Mouse (Mus musculus): ENCODE data around the gene Nsun6.

Gene Nsun6

DNA sequence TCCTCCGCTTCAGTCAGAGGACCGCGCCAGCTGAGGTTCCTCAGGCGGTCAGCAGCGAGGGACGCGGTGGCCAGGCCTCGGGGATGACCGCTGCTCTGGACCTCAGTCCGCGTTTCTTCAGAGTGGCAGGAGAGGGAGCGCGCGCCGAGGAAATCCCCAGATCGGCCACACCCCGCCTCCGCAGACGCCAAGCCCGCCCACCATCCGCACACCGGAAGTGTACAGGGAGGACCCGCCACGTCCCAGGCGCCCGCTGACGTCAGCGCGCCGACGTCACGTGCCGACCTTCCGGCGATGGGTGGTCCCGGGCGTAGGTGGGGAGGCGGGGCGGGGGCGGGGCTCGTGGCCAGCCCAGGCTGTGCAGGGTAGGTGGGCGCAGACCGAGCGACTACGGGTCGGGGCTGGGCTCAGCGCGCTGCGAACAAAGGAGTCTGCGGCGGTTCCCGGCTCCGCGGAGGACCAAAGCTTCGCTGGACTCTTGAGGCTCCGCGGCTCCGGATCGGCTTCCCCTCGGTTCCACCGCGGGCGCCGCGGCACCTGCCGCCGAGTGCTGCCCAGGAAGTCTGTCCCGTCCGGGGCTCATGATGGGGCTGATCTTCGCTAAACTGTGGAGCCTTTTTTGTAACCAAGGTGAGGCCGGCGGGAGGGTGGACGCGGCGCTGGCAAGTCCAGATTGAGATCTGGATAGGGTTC is at the start of gene Nsun6:
Gene Nsun6, minus strand, starts transcription at position 125 of the 693 bp plus-strand sequence.
- DNase-seq (ENCODE audit: low spot score): peak; percentile 92

- DNase-seq (ENCODE audit: low spot score): no peak
Measured at GRCm38 (mm10) chr2:15104386-15104785, 49.5 kb upstream of the Nsun6 start.

DNA sequence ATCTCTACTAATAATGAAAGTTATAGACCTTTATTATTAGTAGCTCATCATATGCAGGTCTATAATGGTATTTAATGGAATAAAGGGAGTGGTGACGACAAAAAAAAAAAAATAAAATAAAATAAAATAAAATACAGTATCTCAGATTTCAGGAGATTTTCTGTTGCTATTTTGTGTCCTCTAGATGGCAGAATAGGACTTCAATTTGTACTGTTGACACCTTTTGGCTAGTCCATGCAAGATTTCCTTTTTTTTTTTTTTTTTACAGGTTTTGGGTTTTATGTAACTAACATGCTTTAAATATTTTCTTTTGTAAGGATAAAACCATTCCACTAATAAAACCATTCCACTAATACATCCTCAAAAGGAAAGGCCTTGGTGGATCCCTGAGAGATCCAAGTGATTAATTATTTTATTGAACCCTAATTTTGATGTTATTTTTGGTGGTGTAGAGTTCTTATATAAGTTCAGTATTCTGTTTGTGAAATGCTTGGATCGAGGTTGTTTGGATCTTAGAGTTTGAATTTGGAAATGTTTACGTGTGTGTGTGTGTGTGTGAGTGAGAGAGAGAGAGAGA is 41.7 kb upstream of the Nsun6 start:
- DNase-seq (ENCODE audit: low spot score): peak; percentile 21

GRCm38 (mm10) chr2:15087308-15087707 is 32.4 kb upstream of the Nsun6 start:
- no peak for DNase-seq (ENCODE audit: low spot score)

GRCm38 (mm10) chr2:15083702-15084101 is 28.8 kb upstream of the Nsun6 start:
- no peak for DNase-seq (ENCODE audit: low spot score)

DNA sequence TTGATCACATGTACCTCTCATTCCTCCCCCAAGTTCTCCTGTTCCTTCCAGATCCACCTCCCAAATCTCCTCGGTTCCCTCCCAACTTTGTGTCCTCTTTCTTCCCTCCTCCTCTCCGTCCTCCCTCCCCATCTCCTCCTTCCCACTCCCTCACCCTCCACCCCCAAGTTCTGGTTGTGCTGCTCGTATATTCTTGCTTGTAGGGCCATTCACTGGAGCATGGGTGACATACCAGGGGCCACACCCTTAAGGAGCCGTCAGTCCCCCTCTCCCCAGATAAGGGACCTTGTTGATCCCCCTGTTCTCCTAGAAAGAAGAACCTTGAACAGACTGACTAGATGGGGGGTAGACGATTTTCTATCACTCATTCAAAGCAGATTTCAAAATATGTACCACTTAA is 12.2 kb upstream of the Nsun6 start:
- no peak for DNase-seq (ENCODE audit: low spot score)

DNA sequence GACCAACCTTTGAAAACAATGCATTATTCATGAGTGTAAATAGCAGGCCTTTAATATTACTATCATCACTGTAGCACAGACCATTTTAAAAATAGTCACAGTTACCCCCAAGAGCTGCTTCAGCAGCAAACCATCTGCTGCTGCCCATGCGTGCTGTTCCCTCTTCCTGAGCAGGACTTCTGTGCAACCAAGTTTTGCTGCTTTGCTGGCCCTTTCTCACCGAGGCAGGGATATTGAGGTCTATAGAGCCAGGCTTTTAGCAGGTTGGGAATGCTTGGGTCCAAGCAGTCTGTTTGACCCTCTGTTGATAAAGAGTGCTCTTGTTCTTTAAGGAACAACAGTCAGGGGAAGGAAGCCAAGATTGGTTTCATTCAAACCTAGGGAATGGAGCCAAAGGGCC is 10.6 kb upstream of the Nsun6 start:
- no peak for DNase-seq (ENCODE audit: low spot score)

DNA sequence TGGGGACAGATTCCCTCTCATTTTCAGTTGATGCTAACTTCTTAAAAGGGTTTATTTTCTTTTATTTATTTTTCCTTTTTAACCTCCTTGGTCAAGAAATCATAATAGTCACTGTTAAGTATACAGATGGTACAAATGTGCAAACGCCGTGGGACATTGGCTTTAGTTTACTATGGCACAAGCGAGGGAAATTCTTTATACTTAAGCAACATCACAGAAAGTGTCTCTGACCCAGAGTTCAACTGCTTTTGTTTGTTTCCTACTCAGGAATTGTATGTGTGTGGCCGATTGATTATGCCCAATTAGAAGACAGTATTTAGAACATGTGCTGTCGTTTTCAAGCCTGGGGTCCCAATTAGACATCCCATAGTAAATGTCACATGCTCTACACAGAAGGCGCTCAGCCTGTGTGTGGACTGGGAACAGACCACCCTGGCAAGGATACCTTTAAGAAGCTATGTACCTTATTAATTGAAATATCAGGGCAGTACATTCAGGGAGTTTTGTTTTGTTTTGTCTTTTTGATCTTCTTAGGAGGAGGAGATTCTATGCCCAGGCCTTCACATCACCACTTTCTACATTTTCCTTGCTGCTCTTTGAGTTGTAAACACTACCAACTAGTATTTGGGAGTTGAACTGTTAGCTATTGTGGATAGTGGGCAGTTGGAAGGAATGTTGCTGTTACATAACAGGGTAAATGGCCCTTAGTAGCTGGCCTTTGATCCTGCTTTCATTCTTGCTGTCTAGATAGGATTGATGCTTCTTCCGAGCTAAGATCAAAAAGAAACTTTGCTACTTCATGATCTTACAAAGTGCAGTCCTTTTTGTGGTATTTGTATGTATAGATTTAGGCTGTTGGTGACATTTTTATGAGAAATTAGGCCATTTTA is 9.8 kb upstream of the Nsun6 start:
- no peak for DNase-seq (ENCODE audit: low spot score)

- no peak for DNase-seq (ENCODE audit: low spot score)
Measured at GRCm38 (mm10) chr2:15063815-15064214, 8.9 kb upstream of the Nsun6 start.

- DNase-seq (ENCODE audit: low spot score): no peak
Measured at GRCm38 (mm10) chr2:15060856-15061255, 6.0 kb upstream of the Nsun6 start.

DNA sequence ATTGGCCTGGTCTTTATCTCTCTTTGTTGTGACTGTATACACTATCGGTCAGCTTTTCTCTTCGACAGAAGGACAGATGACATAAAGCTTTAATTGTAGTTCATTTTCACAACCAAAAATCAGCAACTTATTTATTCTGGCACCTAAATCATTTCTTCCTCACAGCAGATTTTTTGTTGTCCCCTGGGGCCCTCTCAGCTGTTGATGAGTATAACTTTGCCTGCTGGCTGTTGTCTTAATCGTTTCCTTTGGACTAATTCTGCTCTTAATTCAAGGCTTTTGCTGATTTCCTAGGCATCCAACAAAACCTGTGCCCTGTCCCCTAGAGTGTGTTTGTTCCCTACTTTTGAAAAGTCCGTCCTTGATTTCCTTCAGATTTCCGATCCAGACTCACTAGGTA is 3.4 kb upstream of the Nsun6 start:
- no peak for DNase-seq (ENCODE audit: low spot score)

DNA sequence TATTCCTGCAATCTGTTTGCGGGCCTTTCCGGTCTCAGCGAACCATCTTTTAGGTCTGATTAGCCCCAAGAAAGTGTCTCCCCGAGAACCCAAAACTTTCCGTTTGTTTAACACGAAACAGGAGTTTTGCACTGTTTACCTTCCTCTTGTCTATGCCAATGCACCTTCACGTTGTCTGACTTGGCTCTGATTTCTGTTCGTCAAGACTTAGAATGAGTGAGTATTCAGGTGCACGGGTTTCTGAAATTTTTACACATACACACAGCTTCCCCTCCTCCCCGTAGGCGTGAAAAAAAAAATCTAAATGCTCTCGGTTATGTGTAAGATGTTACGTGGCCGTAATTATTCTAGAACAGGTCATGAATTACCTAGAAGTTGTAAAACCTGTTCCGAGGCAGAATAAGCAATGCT is 877 bp upstream of the Nsun6 start:
- peak; percentile 32 for DNase-seq (ENCODE audit: low spot score)

DNA sequence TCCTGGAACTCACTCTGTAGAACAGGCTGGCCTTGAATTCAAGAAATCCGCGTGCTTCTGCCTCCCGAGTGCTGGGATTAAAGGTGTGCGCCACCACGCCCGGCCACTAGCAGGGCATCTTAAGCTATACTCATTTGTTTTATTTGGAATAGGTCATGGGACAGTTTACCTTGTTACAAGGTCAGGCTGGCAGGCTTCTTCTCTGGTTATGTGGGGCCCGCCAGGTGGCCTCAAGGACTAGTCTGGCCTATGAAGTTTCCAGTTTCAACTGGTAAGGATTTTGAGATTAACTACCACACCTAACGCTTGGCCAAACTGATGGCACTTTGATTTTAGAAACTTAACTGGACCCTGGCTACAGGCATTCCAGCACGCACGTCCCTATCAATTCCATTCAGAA is 373 bp downstream of the Nsun6 start:
- no peak for DNase-seq (ENCODE audit: low spot score)

DNA sequence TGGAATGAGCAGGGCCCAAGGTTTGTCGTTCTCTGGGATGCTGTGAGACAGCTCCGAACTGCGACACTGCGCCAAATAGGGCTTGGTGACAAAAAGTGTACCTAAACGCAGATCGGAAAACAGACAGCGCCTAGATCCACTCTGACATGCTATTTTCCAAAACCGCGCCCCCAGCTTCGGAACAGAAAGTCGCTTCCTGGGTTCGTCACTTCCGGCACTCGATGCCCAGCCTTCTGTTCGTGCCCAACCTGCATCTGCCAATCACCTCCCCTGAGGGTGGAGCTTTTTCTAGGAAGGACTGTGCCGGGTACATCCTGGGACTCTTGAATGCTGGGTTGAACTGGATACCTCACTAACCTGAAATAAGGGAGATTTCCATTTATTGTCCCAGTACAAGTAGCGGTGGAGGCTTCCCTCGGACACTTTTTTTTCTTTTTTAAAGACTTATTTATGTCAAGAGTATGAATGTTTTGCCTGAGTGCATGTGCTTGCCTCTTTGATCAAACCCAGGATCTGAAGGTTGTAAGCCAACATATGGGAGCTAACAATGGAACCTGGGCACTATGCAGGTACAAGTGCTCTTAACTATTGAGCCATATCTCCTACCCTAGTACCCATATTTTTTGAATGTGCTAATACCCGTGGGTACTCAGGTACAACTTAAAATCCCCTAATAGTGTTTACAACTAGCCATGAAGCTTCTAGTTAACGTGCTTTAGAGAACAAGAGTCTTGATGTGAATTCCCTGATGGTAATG is 5.6 kb downstream of the Nsun6 start, which contains the start of gene Arl5b:
Gene Arl5b, plus strand, starts transcription at position 279 of the 757 bp plus-strand sequence.
- peak; percentile 93 for DNase-seq (ENCODE audit: low spot score)

DNA sequence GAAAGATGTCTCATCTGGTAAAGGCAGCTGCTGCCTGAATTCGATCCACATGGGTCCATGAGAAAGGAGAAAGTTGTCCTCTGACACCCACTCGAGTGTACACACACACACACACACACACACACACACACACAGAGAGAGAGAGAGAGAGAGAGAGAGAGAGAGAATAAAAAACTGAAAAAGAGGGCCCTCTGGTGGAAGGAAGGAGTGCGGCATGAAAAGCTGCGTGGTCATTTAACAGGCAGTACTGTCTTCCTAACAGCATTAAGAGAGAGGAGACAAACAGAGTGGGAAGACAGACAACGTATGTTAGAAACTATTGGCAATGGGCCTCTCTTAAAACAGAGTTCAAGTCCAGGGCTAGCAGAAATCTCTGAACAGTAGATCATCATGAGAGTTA is 14.5 kb downstream of the Nsun6 start:
- peak; percentile 29 for DNase-seq (ENCODE audit: low spot score)

DNA sequence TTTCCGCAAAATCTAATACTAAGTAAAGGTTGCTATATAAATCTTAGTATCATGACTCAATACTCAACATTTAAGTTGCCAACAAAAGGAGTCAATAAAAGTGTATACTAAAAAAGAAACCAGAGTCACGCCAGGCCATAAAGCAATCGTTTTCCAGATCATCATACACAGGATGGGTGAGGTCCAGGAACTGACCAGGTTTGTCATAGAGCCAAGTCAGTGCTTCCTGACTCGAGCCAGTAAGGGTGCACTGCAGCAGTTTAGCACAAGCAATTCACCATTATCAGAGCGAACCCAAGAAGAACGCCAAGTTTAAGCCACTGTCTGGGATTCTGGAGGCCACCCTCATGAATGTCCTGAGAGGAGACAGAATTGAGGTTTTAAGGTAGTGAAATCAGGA is 16.2 kb downstream of the Nsun6 start:
- no peak for DNase-seq (ENCODE audit: low spot score)

DNA sequence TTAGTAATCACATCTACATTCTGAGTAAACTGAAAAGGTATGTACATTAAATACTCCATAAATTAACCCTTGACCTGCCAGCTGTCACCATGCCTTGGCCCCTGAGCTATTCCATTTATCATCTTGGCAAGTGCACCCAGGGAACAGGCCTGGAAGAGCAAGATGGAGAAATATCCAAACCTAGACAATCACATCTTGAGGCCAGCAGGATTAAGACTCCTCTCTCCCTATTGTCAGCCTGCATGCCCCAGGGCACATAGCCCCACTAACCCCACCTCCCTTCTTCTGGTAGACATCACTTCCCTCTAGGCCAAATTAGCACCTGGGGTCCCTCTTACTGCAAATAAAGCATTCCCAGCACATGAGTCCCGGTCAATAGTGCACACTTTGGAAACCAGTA is 27.1 kb downstream of the Nsun6 start:
- no peak for DNase-seq (ENCODE audit: low spot score)

- DNase-seq (ENCODE audit: low spot score): no peak
Measured at GRCm38 (mm10) chr2:15026817-15027216, 28.1 kb downstream of the Nsun6 start.

DNA sequence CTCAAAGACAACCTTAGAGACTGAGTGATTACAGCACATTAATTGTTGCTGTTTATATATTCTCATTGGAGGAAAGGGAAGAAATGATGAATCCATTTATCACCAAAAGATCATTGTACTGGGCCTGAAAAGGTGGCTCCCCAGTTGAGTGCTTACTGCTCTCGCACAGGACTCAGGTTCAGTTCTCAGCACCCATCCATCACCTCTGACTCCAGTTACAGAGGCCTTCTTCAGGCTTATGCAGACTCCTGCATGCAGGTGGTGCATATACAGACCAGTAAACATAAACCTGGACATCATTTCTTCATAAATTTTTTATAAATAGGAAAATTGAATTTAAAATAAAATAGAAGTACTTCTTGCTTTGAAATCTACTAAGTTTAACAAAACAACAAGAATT is 46.8 kb downstream of the Nsun6 start:
- DNase-seq (ENCODE audit: low spot score): no peak

- DNase-seq (ENCODE audit: low spot score): no peak
Measured at GRCm38 (mm10) chr2:15007531-15007930, 47.3 kb downstream of the Nsun6 start.

GRCm38 (mm10) chr2:14997836-14998235 is 57.0 kb downstream of the Nsun6 start:
- no peak for DNase-seq (ENCODE audit: low spot score)

- no peak for DNase-seq (ENCODE audit: low spot score)
Measured at GRCm38 (mm10) chr2:14996036-14996435, 58.8 kb downstream of the Nsun6 start.
